Mouse (Mus musculus) megakaryocyte, embryonic 14.5 days (primary cell): ENCODE data around the gene Zglp1.

Experiments used
- FLI1 ChIP-seq: IDR thresholded peaks from 2 replicates; pipeline ENCODE4 v1.6.1; 2012; ENCODE audit warnings: low read length, inconsistent platforms, mixed read lengths
- GATA1 ChIP-seq: IDR thresholded peaks from 3 replicates; pipeline ENCODE4 v1.6.1; 2012; ENCODE audit warnings: mixed read lengths, low read length, inconsistent platforms, borderline replicate concordance

- TF ChIP-seq GATA1 = no peak
- no peak for TF ChIP-seq FLI1
Observed at GRCm38 (mm10) chr9:21075625-21076024, 8.7 kb upstream of the Zglp1 start.
